Mouse (Mus musculus): ENCODE measurements around the gene Chst1.

Gene Chst1

DNA sequence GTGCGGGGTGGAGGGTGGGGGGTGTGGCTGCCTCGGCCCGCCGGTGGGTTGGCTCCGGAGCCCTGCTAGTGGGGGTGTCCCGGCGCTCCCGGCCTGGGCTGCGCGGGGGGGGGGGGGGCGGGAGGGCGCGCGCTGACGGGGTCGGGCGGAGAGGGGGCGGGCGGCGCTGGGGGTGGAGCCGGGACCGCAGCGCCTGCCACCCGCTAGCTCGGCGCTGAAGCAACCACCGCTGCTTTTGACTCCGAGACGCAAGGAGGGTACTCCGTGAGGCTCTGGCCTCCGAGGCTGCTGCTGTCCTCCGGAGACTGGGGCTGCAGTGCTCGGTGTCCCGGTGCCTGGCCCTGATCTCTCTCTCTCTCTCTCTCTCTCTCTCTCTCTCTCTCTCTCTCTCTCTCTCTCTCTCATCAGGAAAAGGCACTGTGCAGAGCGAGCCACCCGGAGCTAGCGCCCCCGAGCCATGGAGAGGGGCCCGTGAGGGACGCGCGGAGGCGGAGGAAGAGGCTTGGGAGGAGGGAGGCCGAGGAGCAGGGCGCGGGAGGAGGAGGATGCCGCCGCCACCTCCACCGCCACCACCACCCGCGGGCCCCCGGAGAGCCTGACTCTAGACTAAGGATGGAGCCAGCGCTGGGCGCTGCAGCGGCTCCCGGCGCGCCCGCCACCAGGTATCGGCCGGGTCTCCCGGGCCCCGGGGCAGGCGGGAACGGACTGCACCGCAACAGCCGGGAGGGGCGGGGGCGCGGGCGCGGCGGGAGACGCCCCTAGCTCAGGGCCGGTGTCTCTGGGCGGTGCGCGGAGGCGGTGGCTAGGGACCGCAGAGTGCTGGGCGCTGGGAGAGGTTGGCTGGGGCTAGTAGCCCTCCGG lies at the start of gene Chst1:
Gene Chst1, plus strand, starts transcription at position 221 of the 861 bp plus-strand sequence.
- no peak for DNase-seq (ENCODE audit: low spot score in 2 of 2)

DNA sequence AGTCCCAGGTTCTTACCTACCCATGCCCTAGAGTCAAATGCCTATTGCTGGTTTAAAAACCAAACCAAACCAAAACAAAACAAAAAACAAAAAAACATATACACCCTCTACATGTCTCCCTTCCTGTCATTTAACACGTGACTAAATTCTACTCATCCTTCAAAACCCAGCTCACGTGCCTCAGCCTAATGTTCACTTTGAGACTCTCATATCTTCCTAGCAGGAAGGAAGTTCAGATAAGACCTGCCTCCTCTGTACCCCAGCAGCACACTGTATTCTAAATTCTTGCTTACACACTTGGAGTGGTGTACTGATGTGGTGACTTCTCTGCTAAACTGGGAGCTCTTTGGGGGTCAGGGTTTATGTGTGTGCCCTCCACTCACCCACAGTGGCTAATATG lies 49.5 kb upstream of the Chst1 start:
- no peak for DNase-seq (ENCODE audit: low spot score in 2 of 2)

DNA sequence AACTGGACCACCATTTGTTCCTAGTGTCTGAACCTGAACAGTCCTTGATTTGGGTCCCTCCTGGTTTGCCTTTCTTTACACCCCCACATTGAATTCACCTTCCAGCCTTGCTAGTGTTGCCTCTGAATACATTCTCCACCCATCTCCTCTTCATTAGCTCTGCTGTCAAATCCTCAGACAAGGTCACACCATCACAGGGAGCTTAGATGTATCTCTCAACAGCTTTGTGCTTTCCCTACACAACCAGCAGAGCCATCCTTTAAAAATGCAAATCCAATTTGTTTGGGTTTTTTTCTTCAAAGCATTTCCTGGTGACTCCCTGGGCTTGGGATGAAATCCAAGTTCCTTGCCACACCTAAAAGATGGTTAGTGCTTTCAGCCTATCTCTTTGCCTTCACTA lies 45.0 kb upstream of the Chst1 start:
- DNase-seq (ENCODE audit: low spot score in 2 of 2) = no peak

DNA sequence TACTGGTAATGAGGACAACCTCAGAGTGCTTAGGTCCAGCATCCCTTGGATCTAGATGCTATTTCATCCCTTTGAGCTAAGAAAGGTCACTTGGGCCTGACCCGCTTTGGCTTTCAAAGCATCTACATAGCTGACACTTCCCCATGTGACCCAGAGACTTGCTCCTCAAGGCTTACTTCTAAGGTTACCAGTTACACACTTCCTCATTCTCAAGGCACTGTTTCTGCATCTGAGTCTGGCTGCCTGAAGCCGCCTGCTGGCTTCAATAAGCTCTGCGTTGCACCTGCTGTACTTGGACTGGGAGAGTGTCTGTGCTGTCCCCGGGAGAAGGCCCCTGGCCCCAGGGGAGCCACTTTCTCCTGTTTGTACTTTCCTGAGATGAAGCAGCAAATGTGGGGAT lies 36.6 kb upstream of the Chst1 start:
- no peak for DNase-seq (ENCODE audit: low spot score in 2 of 2)

DNA sequence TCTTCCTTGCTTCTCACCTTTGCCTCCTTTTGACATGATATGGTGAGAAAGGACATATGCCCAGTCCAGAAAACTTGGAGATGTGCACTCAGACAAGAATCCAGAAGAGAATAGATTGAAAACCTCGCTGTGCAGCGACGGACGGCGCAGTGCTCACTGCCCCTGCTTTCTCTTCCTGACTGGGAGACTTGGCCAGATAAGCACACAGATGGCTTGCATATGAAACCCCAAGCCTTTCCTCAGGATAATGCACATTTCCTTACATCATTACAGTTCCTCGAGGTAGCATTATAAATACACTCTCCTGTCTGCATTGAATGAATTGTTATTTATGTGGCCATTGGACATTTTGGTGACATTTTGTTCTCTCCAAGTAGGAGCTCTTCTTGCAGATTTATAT lies 28.9 kb upstream of the Chst1 start:
- no peak for DNase-seq (ENCODE audit: low spot score in 2 of 2)

DNA sequence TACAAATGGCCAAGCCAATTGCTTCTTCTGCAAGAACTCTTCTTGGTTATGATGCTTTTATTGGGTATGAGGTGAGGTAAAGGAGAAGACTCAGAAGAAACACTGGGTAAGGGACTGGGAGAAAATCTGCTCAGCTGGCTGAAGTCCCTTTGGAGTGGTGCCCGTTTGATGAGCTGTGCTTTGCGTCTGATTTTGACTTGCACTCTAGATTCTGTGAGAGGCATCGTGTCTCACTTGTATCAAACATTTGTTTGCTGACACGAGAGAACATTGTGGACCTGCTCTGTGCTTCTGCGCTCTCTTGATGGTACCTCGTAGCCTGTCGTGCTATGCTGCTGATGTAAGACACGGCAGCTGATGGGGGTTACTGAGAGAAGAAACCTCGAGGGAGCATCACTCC lies 21.7 kb upstream of the Chst1 start:
- DNase-seq (ENCODE audit: low spot score in 2 of 2) = no peak

DNA sequence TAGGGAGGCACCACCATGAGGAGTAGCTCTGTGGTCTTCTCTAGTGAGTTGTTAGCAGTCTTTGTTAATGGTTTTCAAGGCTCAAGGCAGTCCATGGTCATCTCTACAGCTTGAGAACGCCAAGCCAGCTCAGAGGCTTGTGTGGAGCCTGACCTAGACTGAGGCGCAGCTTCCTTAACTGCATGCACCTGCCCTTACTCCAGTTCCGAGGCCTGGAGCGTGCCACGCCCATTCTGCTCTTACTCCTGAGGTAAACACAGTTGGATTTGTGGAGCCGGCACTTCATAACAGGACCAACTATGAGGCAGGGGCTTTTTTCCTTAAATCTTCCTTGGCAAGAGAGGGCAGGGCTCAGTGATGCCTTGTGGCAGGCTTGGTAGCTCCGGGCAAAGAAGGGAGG lies 18.2 kb upstream of the Chst1 start:
- no peak for DNase-seq (ENCODE audit: low spot score in 2 of 2)

DNA sequence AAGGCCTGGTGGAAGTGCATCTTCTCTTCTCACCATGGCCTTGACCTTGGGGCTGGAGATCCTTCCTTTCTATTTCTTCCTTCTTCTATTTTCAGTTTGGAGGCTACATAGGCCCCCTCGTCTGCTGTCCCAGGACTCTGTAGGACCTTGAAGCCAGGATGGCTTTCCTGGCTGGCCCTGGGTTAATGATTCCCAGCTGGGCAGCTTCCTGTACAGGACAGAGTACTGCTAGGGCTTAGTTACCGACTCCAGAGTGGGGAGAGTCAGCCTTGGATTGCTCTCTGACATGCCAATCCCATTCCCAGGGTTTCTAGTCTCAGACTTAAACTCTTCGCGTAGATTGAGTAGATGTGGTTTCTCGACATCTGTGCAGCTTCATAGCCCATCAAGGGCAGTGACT lies 16.9 kb upstream of the Chst1 start:
- DNase-seq (ENCODE audit: low spot score in 2 of 2) = no peak

DNA sequence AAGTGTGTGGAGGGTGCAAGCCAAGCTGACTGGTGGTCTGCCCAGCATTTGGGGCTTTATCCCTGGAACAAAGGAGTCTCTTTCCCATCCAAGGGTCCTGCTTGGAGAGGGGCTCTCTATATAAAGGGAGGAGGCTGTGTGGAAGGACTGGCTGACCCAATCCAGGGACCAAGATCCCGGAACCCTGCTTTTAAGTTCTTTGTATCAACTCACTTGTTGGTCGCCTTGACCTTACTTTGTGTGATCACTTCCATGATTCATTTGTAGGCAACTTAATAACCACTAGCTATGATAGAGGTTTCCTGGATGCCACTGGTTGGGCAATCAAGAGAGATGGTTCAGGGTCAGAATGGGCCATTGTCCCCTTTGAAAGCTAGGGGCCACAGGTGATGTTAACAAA lies 11.7 kb upstream of the Chst1 start:
- DNase-seq (ENCODE audit: low spot score in 2 of 2) = no peak

DNA sequence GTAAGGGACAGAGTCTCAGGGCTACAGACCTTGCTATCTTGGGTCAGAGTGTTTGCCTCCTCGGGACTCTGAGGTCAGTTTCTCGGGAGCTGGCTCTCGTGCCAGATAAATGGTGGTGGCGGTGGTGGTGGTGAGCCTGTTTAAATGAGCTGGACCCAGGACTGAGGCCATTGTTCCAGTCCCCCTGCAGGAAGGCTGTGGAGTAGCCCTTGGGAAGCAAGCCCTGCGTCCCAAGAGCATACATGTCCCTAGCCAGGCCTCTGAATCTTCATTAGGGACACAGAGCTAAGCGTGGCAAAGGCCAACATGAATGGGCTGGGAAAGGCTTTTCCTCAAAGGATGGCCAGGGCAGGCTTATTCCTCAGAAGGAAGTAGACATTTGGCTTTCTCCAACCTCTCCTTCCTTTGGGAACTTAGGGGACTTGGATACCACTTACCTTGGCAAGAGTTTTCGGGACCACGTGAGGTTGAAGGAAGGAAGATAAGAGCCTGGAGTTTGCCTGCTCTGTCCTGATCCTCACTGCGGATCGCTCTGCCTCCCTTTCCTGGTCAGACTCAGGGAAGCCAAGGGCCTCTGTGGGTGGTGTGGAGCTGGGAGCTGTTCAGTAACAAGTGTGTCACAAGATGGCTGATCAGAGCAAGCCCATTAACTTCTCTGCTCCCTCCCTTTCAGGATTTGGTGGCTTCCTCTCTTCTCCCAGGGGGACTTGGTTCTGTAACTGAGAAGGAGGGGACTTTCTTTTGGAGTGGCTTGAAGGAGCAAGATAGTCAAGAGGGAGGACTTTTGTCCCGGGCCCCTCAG lies 4.4 kb upstream of the Chst1 start:
- no peak for DNase-seq (ENCODE audit: low spot score in 2 of 2)

DNA sequence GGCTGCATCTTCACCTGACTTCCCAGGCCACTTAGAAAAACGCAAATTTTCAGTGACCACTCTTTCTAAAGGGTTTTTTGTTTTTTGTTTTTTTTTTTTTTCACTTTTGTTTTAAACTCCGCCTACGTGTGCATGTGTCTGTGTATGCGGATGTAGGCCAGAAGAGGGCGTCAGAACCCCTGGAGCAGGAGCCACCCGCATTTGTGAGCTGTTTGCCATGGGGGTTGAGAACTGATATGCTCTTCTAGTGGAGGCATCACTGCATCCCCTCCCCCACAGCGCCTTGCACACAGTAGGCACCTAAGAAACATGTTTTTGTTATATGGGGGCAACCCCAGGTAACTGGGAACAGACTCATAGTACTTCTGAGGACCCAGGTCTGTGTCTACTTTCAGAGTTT lies 2.2 kb upstream of the Chst1 start:
- no peak for DNase-seq (ENCODE audit: low spot score in 2 of 2)

DNA sequence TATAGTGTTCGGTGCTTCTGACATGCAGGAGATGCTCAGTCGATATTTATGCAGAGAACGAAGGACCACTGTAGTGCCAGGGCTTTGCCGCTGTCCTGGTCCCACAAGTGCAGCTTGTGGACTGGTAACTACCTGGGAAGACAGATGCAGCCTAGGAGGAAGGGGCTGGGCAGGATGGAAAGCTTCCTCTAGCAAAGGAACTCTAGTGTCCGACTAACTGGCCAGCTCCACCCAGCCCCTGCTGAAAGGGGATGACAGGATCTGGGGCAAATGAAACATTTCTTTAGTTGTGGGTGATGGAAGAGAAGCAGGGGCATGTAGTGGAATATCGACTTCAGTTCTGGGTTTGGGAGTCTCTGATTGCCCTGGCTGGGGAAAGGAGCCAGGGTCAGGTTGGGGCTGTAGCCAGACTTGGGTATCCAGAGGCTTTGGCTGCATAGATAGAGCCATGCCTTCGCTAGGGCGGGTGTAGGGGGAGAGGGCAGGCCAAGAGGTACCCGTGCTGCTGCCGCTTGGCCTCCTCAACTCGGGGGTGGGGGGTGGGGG lies 493 bp upstream of the Chst1 start:
- DNase-seq (ENCODE audit: low spot score in 2 of 2) = no peak

DNA sequence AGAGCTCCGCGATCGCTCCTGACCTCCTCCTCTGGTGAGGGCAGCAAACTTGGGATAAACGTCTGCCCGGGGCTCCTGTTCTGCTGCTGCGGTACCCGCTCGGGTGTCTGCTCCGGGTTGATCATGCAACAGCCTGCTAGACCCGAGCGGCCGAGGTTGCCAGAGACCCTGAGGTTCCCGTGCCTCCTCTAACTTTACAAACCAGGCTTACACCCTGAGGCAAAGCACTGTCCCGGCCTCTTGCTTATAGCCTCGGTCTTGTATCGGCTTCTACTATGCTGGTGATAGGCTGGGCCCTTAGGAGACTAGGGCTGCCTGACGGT lies 802 bp downstream of the Chst1 start:
- DNase-seq (ENCODE audit: low spot score in 2 of 2) = no peak

DNA sequence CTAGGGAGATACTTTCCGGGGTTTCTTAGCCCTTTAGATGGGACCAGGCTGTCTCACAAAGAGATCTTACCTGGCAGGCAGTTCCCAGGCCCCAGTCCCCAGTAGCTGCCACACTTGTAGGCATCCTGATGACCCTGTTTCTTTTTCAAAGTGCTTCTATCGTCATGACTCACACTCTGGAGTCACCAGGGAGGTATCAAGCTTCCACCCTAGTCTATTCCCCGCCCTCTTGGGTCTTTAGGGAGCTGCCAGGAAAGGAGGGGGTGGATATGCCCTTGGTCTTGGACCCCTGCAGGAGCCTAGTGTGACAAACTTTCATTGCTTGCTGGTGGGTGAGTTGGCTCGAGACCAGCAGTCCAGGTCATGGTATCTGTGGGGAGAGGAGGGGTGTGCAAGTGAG lies 1.7 kb downstream of the Chst1 start:
- no peak for DNase-seq (ENCODE audit: low spot score in 2 of 2)

DNA sequence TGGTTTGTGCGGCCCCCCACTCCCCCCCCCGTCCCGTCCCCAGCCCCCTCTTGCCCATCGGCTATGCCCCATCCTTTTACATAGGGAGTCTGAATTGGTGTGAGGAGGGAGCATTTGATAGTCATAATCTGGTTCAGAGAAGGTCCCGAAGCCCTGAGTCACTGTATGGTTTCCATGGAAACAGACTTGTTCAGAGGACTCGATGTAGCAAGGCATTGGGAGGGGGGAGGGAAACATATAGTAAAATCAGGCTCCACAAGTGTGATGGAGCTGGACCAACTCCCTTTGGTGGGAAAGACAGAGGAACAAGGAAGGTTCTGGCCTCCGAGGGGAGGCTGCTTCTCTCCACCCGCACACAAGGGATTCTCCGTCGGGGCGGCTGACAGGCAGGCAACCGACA lies 2.6 kb downstream of the Chst1 start:
- no peak for DNase-seq (ENCODE audit: low spot score in 2 of 2)

DNA sequence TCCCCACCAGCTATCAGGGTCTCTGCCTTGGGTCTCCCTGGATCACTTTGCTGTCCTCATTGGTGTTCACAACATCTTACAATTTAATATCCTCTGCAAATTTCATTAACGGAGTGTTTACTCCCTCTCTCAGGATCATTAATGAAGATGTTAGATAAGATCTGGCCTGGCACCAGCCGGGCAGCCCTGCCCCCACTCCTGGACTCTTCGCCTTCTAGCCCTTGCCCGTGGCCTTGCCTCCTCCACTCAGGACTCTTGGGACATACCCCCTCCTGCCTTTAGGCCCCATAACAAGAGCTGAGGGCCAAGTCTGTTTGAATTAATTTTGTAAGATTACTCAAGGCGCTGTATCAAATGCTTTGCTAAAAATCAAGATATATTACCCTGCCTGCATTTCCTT lies 4.1 kb downstream of the Chst1 start:
- DNase-seq (ENCODE audit: low spot score in 2 of 2) = no peak

DNA sequence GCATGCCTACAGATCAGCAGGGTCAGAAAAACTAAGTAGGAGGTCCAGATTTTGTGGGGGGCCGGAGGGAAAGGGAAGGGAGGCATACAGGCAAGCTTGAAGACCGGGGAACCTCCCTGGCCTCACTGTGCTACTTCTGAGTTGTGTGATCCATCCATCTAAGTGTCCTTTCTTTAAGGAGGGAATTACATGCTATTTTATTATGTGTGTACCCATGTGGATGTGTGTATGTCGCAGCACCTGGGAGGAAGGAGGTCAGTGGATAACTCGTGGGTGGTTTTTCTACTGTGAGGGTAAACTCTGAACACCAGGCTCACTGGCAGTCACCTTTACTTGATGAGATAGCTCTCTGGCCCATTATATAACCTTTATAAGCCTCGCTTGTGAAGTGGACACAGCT lies 5.1 kb downstream of the Chst1 start:
- DNase-seq (ENCODE audit: low spot score in 2 of 2) = no peak

DNA sequence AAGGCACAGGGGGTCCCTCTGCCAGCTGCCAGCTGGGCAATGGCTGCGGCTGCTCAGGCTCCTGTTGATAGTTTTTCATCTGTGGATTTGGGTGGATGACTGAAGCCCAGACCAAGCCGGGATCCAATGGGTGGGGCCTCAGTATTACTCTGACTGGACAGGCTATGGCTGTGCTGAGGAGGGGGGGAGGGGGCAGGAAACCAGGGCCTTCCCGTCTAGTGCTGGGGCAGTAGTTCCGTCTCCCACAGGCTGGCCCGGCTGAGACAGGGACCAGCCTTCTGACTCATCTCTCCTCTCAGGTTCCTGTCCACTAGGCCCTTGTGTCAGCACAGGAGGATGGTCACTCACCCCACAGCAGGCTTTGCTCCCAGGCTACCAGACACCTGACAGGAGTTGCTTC lies 6.5 kb downstream of the Chst1 start:
- DNase-seq (ENCODE audit: low spot score in 2 of 2) = no peak

DNA sequence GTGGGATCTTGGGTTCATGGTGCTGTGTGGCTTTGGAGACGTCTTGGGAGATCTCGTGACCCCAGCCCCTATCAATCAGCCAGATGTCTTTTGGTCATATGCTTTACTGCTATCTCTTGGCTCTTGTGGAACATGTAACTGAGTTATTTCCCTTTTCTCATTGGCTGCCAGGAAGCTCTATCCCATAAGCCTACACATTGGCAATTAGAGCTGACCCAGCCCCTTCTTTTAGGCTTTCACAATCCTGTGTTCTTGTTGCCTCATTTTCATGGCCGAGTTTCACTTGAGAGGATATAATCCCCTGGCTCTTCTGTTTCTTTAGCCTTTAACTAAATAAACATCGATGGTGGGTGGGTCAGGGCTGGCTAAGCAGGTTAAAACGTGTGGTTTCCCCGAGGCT lies 7.6 kb downstream of the Chst1 start:
- DNase-seq (ENCODE audit: low spot score in 2 of 2) = no peak

DNA sequence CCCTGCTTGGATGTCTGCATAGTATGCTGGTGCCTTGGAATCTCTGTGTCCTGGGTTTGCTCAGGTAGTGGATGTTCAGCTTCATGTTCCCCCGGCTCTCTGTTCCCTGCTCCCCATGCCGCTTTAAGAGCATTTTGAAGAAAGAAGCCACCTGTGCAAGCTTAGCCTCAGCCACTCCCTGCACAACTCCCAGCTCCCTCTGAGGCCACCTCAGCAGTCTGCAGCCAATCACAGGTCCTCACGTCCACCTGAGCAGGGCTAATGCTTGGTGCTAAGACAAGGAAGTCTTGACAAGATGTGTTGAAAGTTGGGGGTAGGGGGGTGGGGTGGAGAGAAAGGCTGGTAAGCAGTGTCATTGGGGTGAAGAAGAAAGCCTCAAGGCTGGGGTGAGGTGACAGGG lies 8.1 kb downstream of the Chst1 start:
- DNase-seq (ENCODE audit: low spot score in 2 of 2) = no peak

DNA sequence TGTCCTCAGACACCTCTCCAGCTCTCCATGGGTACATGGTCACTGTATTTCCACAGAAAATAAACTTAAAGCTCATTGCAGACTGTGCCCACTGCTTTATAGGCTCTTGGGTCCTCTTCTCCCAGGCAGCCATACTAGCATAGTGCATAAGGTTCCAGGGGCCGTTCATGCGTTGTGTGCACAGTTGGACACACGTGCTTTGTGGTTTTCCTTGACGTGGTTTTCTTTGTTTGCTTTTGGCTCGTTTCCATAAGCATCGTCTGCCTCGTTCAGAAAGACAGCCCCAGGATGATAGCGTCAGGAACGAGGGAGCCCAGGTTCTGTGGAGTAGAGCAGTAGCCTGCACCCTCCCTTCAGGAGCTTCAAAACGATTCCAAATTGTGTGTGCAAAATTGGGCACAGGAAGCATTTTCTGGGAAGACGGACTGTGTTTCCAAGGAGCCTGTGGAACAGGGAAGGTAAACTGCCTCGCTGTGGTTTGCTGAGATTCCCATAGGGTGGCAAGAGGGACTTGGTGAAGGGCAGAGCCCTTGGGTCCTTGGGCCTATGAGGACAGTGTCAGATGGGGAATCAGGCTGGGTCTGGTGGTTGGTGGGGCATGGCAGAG lies 8.6 kb downstream of the Chst1 start:
- no peak for DNase-seq (ENCODE audit: low spot score in 2 of 2)

DNA sequence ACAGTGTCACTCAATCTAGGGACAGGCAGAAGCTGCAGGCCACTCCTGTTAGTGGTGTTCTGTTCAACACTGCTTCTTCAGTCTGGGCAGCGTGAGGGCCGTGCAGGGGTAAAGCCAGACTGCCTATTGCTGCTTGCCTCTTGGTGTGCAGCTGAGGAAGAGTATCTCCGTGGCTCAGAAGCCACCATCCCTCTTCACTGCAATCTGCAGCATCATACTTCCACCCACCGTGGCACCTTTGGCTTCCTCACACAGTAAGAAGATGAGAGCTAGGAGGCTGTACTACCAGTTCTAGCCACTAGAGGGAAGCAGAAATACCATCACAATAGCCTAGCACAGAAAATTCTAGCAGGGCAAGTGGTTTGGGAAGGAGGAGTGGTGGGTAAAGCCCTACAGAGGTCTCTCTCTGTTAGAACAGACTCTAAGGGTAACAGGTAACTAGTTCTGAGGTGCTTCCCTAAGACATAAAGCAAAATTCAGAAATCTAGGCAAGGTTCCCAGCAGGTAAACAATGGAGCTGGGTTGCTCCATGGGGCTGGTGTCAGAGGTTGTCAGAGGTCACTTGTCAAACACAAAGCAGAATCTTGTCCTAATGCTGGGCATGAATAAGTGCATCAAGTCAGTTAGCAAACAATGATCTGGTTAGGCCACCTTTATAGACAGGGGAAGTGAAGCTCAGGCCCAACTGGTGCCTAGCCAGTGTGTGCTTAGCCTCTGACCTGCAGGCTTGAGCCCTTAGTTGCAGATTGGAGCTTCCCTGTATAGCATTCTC lies 9.5 kb downstream of the Chst1 start:
- DNase-seq (ENCODE audit: low spot score in 2 of 2) = peak in 1 of 2 experiments; percentile 18
